Mouse (Mus musculus) heart, postnatal 0 days (tissue): Measurements from ENCODE around the gene Phospho1.

Source experiments
- CTCF ChIP-seq: IDR thresholded peaks from 2 replicates; pipeline ENCODE4 v1.5.1; 2016; ENCODE audit warnings: antibody characterized with exemption, control low read depth, low read depth
- EP300 ChIP-seq: IDR thresholded peaks from 2 replicates; pipeline ENCODE4 v1.6.1; 2016; ENCODE audit warnings: antibody characterized with exemption, low read depth

DNA sequence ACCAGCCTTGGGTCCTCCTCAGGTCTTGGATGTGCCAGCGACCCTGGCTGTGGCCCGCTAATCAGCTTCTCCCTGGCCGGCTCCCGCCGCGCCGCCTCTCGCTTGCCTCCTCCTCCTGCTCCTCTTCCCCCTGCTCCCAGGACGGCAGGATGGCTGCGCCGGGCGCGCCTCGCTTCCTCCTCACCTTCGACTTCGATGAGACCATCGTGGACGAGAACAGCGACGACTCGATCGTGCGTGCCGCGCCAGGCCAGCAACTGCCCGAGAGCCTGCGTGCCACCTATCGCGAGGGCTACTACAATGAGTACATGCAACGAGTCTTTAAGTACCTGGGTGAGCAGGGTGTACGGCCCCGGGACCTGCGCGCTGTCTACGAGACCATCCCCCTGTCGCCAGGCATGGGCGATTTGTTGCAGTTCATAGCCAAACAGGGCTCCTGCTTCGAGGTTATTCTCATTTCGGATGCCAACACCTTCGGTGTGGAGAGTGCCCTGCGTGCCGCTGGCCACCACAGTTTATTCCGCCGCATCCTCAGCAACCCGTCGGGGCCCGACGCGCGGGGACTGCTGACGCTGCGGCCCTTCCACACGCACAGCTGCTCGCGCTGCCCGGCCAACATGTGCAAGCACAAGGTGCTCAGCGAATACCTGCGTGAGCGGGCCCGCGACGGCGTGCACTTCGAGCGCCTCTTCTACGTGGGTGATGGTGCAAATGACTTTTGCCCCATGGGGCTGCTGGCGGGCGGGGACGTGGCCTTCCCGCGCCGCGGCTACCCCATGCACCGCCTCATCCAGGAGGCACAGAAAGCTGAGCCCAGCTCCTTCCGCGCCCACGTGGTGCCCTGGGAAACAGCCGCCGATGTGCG, 6.3 kb downstream of the Phospho1 start:
- no peak for TF ChIP-seq CTCF
- TF ChIP-seq EP300: no peak
